Mouse (Mus musculus): ENCODE results near the gene Rpl3l. TPM values are rescaled to one million over a fixed set of nuclear protein-coding genes. Genes with fewer than 3 reads are reported as not detected.
A peak's percentile ranks its signal among the peaks of the same experiment; 100 is the strongest.

The Rpl3l gene
- total RNA-seq, 4 experiments from 2014 or later, result 0.36 to 0.94 (median 0.43) TPM

DNA sequence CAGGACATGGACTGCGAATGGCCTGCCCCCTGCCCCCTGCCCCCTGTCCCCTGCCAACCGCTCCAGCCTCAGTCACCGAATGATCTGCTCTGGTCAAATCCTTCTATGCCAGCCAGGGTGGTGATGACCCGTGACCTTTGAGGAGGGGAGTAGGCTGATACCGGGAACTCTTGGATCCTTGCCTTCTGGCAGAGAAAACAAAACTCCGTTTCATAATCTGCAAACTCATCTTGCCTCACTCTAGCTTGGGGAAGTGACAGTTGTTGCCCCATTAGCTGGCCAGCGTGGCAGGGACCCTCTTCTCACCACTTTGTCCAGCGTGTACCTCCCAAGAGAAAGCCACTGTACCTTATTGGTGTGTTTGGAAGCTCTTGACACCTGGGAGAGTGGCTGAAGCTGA lies 14.7 kb downstream of the Rpl3l start:
- DNase-seq (ENCODE audit: low spot score in 2 of 2), result no peak

DNA sequence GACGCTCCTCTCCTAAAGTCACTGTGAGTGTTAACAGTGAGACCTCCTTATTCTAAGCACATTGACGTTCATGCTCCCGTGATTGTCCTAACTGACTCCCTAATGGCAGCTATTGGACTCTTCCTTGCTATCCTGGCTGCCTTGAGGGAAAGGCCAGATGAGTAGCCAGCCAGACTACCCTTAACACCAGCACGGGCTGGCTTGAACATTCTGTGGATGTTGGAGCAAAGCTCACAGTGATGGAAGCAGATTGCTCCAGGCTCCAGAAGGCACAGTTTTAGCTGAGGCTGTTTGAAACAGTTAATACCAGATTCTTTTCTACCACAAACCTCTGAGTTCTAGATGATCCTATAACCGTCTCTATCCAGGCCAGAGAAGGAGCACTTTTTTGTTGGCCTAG lies 16.3 kb downstream of the Rpl3l start:
- no peak for DNase-seq (ENCODE audit: low spot score in 2 of 2)

DNA sequence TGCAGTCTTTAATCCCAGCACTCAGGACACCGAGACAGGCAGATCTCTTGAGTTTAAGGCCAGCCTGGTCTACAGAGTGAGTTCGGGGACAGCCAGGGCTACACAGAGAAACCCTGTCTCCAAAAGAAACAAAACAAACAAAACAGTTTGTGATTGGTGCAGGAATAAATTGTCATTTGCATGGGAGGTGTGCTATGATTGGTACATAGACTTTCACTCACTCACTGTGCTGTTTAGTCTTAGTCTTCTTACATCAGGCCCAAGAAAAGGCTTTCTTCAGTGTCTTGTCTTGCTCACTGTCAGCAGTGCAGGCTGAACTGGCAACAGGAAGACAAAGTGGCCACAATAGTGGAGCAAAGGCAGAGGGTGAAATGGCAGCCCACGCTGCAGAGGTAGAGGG lies 16.8 kb downstream of the Rpl3l start:
- no peak for DNase-seq (ENCODE audit: low spot score in 2 of 2)

DNA sequence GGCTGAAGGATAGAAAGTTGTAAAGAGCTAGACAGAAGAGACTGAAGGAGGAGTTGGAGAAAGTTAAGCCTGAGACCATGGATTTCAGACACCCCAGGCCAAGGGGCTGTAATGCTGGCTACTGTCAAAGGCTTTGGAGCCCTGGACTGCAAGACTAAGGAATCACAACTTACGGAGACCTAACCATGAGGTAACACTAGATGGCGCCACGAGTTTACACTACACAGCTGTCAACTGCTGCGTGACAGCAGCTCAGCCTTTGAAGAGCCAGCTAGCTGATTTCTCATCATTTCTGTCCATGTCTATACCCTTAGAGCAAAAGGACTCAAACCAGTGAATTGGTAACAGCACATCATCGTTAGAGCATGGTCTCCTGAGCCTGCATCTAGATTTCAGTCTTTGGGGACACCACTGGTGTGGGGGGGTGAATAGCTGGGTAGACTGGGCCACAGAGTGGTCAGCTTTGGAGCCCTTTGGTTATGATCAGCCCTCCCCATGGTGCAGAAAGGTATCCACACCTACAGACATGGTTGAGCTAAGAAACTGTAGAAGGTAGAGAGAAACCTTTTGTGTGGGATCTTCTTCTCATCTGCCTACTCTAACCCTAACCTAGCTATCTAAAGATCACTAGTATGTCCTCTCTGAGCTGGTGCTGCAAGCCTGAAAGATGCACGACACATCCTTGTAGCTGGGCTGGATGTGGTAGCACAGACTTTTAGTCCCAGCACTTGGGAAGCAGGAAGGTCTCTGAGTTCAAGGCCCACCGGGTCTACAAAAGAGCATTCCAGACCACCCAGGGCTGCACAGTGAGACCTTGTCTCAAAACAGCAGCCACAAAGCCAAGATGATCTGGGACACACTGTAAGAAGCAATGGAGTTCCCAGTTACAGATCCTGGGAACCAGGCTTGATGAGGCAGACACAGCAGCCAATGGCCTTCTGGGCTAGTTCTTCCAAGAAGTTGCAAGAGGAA lies 18.2 kb downstream of the Rpl3l start:
- DNase-seq (ENCODE audit: low spot score in 2 of 2), result peak; percentile 54 to 57

DNA sequence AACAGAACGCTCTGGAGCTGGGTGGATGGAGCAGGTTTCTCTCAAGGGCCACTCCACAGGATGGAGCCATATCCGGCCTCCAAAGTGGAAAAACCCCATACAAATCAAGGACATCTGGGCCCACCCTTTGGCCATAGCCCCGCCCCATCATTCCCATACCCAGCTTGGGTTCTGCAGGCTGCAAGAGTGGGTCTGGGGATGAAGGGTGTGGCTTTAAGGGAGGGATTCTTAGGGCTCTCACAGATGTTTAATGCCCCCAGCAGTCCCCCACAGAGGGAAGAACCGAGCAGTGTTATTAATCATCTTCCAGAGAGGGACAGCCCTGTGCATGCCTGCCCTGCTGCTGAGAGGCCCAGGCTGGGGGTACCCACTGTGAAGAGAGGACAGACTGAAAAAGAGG lies 19.4 kb downstream of the Rpl3l start:
- no peak for DNase-seq (ENCODE audit: low spot score in 2 of 2)

DNA sequence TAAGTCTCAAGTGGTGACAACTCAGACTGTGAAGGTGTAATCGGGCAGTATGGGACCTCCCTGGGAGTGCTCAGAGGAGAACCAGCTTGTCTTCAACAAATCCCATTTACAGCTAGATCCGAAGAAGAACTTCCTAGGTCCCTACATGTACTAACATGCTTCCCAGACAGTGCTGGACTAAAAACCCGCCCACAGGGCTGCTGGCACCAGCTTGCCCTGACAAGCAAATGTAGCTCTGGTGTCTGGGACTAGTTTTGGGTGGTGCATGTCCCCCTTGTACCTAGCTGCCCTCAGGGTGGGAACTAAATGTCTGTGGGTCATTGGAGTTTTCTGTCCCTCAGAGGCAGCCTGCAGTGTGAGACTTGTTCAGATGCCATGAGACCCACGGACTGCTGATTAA lies 23.9 kb downstream of the Rpl3l start:
- no peak for DNase-seq (ENCODE audit: low spot score in 2 of 2)

DNA sequence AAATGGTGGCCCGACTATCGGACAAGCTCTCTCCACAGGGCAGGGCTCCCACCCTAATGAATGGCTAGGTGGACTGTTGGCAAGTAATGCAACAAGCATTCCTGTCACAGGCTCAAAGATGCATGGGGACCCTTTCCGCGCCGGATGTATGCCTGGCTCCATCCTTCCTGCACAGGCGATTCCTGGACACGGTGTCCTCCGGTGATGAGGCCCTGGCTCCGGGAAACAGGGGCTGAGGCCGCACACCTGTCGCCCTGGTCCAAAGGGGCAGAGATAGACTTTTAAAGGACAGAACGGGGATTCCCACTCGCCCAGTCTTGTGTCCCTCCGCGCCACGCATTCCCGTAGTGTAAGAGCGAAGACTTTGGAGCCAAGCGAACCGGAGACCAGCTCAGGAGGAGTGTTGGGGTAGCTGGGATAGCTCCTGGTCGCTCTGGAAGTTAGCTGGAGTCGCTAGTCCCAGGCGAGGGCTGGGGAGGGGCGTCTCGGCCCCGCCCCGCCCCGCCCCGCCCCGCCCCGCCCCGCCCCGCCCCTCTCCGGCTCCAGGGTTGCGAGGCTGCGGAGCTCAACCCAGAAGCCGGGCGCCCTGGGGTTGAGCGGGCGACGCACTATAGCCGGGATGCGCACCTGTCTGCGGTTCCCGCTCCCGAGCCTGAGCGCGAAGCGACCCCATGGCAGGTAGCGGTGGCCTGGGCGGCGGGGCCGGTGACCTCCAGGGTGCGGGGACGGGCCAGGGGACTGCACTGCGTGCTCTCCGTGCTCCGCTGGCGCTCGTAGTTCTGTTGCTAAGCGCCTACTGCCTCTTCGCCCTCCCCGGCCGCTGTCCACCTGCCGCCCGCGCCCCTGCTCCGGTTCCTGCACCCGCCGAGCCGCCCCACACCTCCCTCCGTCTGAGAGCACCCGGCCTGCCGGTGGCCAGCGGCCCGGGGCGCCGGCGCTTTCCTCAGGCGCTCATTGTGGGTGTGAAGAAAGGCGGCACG lies 25.1 kb downstream of the Rpl3l start, which contains the start of gene Hs3st6:
Gene Hs3st6, plus strand, starts transcription at position 574 of the 980 bp plus-strand sequence.
- DNase-seq (ENCODE audit: low spot score in 2 of 2), result no peak

DNA sequence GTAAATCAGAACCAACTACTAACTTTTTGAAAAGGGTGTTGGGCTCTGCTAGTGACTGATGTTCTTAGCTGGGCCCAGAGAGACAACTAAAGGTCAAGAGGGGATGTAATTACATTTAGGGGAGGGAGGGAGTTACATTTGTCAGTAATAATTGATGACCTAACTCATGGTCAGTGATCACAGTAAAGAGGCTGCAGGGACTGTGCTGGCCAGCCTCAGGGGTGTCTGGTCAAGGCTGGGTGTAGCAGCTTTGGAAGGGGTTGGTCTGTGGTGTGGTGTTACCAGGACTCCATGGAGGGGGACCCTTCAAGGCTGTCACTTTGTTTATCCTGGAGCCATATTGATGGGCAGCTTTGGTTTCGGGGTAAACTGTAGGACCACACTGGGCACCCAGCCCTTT lies 29.8 kb downstream of the Rpl3l start:
- DNase-seq (ENCODE audit: low spot score in 2 of 2), result no peak

DNA sequence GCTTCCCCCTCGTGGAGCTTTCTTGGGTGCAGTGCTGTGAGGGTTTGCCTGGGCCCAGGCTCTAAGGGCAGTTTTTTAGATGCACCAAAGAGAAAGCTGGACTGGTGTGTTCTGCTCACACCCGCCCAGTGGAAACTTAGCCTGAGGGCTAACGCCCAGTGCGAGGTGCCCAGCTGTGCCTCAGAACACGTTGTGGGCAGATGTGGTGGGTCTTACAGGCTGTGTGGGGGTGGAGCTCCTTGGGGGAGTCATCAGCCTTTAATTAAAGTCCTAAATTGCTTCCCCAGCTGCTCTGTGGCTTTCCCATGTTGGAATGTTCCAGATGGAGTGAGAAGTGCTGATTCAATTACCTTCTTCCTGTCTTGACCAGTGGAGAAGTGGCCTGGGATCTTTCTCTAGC lies 33.5 kb downstream of the Rpl3l start:
- no peak for DNase-seq (ENCODE audit: low spot score in 2 of 2)

DNA sequence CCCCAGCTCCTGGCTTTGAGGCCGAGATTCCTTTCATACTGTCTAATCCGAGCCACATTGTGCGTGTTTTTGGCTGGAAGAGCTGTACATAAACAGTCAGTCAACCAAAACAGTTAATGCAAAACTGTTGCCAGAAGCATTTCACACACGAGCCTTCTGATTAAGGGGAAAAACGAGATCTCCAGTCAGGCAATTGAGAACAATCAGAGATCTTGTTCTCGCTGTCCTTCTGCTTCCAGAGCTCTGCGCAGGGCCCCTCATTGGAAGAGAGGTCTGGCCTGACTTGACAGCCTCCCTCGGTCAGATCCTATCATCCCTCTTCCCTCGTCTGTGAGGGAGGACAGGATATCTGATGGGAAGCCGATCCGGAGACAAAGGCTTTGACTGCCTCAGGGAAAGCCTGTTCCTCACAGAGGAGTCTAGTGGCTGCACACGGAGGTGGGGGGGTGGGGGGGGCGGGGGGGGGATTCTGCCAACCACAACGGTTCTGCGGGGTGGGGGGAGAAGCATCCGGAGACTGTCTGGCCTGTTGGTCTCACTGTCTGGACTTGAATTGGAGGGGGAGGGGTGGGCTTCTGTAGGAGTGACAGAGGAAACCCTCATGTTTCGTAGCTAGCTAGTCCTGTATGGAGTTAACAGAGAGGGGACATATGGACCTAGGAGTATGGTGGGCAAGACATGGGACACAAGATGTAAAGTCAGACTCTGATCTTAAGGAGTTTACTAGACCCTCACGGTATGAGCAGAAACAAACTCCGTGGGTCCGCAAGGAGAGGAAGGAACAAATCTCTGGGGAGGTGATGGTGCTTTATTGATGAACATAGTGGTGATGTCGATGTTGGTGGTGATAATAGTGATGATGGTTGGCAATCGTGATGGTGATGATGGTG lies 37.6 kb downstream of the Rpl3l start:
- DNase-seq (ENCODE audit: low spot score in 2 of 2), result no peak

DNA sequence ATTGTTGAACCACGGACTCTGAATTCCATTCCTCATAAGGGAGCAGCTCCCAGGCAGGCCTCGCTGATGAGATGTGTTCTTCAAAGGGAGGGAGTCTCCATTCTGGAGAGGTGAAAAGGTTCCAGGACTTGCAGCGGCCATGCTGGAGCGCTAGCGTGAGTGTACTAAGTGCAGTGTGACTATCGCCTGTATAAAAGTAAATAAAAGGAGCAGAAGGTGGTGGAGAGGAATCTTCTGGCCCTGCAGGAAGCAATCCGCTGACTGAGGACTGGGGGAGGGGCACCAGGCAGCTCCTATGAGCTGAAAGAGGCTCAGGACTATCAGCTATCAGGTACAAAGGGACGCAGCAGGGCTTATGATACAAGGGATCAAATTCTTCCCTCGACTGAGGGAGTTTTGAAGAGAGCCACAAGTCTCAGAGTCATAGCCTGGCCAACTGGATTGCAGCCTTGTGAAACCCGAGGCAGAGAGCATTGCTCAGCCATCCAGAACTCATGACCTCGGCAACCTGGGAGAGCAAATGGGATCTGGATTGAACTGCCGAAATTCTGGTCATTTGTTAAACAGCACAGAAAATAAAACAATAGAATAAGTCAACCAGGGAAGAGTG lies 38.8 kb downstream of the Rpl3l start:
- no peak for DNase-seq (ENCODE audit: low spot score in 2 of 2)

DNA sequence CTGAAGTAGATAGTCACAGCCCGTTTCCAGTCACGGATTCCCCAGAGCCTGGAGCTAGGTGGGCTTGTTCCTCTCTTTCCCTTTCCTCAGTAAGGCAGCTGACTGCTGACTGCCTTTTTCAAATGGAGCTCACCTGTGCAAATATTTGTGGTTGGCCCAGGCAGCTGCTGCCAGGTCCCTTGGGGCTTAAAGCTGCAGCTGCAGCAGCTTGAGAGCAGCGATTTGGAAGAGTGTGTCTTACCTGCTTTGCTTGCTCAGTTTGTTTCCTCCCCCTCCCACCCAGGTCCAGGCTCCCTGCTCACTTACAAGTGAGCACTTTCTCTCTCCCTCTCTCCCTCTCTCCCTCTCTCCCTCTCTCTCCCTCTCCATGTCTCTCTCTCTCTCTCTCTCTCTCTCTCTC lies 41.5 kb downstream of the Rpl3l start:
- no peak for DNase-seq (ENCODE audit: low spot score in 2 of 2)

DNA sequence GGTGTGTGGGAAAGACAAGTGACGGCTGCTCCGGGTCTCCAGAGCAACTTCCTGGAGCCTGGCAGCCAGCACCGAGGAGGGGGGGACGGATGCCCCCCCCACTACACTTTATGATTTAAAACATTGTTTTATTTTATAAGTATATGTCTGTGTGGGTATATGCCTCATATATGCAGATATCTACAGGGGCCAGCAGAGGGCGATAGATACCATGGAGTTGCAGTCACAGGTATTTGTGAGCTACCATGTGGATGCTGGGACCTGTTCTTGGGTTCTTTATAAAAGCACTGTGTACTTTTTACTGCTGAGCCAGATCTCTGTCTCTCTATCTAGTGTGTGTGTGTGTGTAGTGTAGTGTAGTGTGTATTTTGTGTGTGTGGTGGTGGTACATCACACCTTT lies 45.6 kb downstream of the Rpl3l start:
- DNase-seq (ENCODE audit: low spot score in 2 of 2), result no peak

DNA sequence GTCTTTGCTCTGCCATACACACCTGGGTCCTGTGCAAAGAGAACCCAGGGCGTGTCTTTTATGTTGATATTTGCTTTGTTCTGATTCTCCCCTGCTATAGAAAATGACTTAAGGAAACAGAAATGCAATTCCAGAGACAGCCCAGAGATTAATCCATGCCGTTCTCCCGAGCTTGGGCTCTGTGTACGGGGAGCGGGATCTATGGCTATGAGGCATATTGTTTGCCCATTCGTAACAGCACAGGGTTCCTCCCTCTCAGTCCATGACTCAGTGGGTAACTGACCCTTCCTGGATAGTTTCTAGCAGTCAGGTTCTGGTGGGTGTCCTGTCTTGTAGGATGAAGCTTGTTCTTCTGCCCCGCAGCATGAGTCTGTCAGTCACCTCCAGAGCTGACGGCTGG lies 47.6 kb downstream of the Rpl3l start:
- DNase-seq (ENCODE audit: low spot score in 2 of 2), result no peak

DNA sequence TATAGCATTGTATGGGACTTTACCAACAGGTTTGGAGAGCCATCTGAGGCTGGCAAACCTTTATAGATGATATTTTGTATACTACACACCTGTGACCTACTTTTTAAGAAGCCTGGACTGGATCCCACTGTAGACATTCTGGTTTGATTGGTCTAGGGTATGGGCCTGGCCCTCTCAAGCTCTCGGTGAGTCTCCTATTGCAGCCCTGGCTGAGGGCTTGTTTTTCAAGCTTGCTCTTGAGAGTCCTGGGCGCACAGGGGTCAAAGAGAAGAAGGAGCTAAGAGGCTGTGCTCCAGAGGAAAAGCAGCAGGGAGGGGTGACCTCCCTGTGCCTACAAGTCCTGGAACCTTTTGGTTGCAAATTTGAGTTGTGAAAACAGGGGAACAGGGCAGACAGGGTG lies 49.5 kb downstream of the Rpl3l start:
- DNase-seq (ENCODE audit: low spot score in 2 of 2), result no peak

DNA sequence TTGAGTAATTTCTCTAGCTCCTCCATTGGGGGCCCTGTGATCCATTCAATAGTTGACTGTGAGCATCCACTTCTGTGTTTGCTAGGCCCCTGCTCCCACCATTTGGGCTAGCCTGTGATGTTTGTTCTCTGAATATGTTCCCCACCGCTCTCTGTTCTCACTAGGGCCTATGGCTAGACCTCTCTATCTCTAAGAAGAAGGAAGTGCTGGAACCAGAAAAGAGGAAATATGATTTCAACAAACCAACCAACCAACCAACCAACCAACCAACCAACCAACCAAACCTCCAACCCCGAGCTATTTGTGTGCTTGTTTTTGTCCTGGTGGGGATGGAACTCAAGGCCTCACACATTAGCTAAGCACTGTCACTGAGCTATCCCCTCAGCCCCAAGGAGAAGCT lies 53.2 kb downstream of the Rpl3l start:
- DNase-seq (ENCODE audit: low spot score in 2 of 2), result no peak
